Mouse (Mus musculus) small intestine, adult 2 months (tissue): ENCODE data around the gene Mxra8.

Experiments
- CTCF ChIP-seq: fragments of 200-500 bp; IDR thresholded peaks from 2 replicates; pipeline ENCODE4 v1.5.1; 2012; ENCODE audit warnings: low read depth, mild to moderate bottlenecking, control low read depth, inconsistent platforms, low read length, moderate library complexity, mixed read lengths; ENCODE audit not compliant: insufficient replicate concordance, insufficient read length; ENCODE audit errors: extremely low read depth
- POLR2A ChIP-seq: fragments of 200-500 bp; IDR thresholded peaks from 2 replicates; pipeline ENCODE4 v1.6.1; 2012; ENCODE audit warnings: low read depth, mild to moderate bottlenecking, control low read depth, inconsistent platforms, low read length, moderate library complexity

DNA sequence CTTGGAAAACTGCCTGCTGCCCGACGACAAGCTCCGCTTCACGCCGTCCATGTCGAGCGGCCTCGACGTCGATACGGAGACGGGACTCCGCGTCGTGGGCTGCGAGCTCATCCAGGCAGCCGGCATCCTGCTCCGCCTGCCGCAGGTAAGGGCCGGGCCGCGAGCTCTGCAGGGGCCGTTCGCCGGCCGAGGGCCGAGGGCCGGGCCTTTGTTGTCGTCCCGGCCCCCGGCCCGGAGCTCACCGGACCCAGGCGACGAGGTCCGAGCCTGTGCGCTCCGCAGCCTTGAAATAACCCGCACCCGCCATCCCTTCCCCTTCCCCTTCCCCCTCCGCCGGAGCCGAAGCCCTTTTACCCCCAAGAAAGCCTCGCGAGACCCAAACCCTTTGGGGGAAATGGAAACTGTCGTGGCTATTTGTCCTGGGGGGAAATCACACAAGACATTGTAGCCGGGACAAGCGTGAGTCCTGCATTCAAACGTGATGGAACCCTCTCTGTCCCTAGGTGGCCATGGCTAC lies 26.8 kb upstream of the Mxra8 start:
- no peak for TF ChIP-seq CTCF
- no peak for TF ChIP-seq POLR2A
